Mouse (Mus musculus): ENCODE measurements around the gene Rab11fip4.

DNA sequence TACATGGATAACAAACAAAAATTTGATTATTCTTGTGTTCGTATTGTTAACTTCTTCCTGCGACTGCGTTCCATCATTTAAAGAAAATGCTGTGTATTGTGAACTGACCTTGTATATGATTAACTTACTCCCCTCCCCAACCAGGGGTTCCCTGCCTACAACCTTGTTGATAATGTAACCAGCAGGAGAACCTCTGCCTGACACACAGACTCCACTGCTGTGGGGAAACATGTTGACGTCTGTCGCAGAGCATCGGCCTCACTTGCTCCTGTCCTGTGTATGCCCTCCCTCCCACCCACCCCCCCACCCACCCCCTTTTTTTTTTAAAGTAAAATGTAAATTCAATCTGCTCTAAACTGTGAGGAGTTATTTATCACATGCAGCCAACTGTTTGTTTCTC, 9.8 kb upstream of the Rab11fip4 start:
- TF ChIP-seq GATA1 (IDR thresholded peaks at IDR 0.05; ENCODE audit: borderline replicate concordance, low read length) (no peak), FLI1 (IDR thresholded peaks at IDR 0.05; ENCODE audit: low read length) (no peak)

Data from megakaryocyte, embryonic 14.5 days (primary cell).